Mouse (Mus musculus) kidney, postnatal 0 days (tissue): ENCODE measurements at regions not wholly inside any gene's neighbourhood (a gene's known extent, or its start where the extent isn't known, plus 50 kb on each side); places are given as distances from the start of the nearest gene placed in this dataset.

Experiments
- ATAC-seq: fragments of 200-750 bp; cut with Nextera tagmentation; replicated peaks from 2 replicates; pipeline ENCODE4 v1.8.0; 2017; ENCODE audit warnings: low read depth, moderate number of reproducible peaks, moderate TSS enrichment, moderate library complexity; ENCODE audit not compliant: low FRiP score
- DNase-seq: peaks from one replicate; pipeline ENCODE4 v3.0.0-alpha.2; 2016; ENCODE audit warnings: low spot score
- H3K27ac ChIP-seq: fragments of 300-500 bp; sonication (generic); 2 replicates; pipeline ENCODE4 v1.5.1; 2014; ENCODE audit warnings: mild to moderate bottlenecking
- H3K27me3 ChIP-seq: fragments of 300-500 bp; sonication (generic); 2 replicates; pipeline ENCODE4 v1.6.1; 2014; ENCODE audit warnings: low read length, mixed read lengths; ENCODE audit not compliant: insufficient read depth
- H3K36me3 ChIP-seq: fragments of 300-500 bp; sonication (generic); 2 replicates; pipeline ENCODE4 v1.6.1; 2014; ENCODE audit warnings: low read length, mixed read lengths; ENCODE audit not compliant: insufficient read depth
- H3K4me1 ChIP-seq: fragments of 300-500 bp; sonication (generic); replicated peaks from 2 replicates; pipeline ENCODE4 v1.6.1; 2014; ENCODE audit warnings: antibody characterized with exemption, low read length, mixed read lengths; ENCODE audit not compliant: insufficient read depth
- H3K4me2 ChIP-seq: fragments of 300-500 bp; sonication (generic); 2 replicates; pipeline ENCODE4 v1.6.1; 2014; ENCODE audit warnings: mild to moderate bottlenecking, low read length, moderate library complexity, mixed read lengths
- H3K4me3 ChIP-seq: fragments of 300-500 bp; sonication (generic); replicated peaks from 2 replicates; pipeline ENCODE4 v1.5.1; 2014; ENCODE audit warnings: low read depth, low read length
- H3K9ac ChIP-seq: fragments of 300-500 bp; sonication (generic); 2 replicates; pipeline ENCODE4 v1.6.1; 2014; ENCODE audit warnings: low read depth, low read length
- H3K9me3 ChIP-seq: fragments of 300-500 bp; sonication (generic); replicated peaks from 2 replicates; pipeline ENCODE4 v1.6.1; 2016; ENCODE audit warnings: low read length, inconsistent platforms, mixed read lengths
- CTCF ChIP-seq: IDR thresholded peaks from 2 replicates; pipeline ENCODE4 v1.5.1; 2016; ENCODE audit warnings: antibody characterized with exemption, low read depth, mild to moderate bottlenecking, moderate library complexity
- WGBS: fragments of 180-500 bp; shearing (Covaris S2); extraction: QIAGEN DNeasy Blood & Tissue Kit; methylation state at CpG from one replicate; pipeline ENCODE4 v1.1.7; 2014; 5-methylcytosine and 5-hydroxymethylcytosine counted together

GRCm38 (mm10) chr1:90543801-90544795 lies 58.7 kb upstream of the Cops8 start:
- no peak for TF ChIP-seq CTCF
- ATAC-seq: no peak

DNA sequence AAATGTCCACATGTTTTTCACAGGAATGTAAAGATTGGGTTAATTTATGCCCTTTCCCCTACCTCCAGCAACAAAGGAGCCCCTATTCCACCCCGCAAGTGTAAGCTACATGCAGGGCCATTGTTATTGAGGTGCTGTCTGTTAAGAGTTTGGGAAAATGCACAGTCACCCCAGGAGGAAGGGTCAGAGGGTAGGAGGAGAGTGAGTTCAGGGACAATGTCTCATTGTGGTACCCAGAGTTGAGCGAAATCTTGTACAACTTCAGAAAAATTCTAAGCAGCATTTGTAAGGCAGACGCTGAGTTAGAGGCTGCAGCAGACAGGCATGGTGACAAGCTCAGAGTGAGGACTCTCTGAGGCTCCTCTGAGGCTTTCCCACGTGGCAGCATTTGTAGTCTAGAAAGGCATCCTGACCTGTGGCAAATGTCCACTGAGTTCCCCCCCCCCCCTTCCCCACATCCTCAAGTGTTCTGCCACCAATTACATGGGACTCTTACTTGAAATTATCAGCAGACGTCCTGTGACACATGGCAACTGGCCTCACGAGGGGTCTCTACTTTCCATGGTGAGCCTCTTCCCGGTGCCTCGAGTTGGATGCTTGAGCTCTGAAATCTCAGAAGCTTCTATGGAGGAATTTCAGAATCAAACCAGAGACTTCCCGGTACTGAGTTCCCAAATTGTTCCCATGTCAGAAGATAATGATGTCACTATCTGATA lies 57.8 kb upstream of the Cops8 start:
- Histone ChIP-seq H3K36me3 (no peaks in the 10 kb centered on the region), H3K4me1 (no peaks in the 10 kb centered on the region), H3K9ac (no peak overlapping the region), H3K27me3 (no peaks in the 10 kb centered on the region), H3K27ac (no peak overlapping the region), H3K4me3 (no peak overlapping the region), H3K4me2 (no peak overlapping the region), H3K9me3 (no peaks in the 10 kb centered on the region)
- no peak for TF ChIP-seq CTCF
- ATAC-seq (no peak), DNase-seq (no peak)
- 68% methylated on average over 9 of the region's 9 CpGs for WGBS

More at GRCm38 (mm10) chr1:90543801-90544795, 58.7 kb upstream of the Cops8 start:
- WGBS: 41% methylated on average over 19 of the region's 19 CpGs
- H3K9ac ChIP-seq: no peak overlapping the region
- H3K36me3 ChIP-seq: no peaks in the 10 kb centered on the region
- H3K9me3 ChIP-seq: no peaks in the 10 kb centered on the region
- H3K27me3 ChIP-seq: no peaks in the 10 kb centered on the region
- no peak for DNase-seq
- no peak overlapping the region for H3K4me3 ChIP-seq
- H3K4me2 ChIP-seq: no peak overlapping the region
- H3K4me1 ChIP-seq: no peaks in the 10 kb centered on the region
- H3K27ac ChIP-seq: no peak overlapping the region

DNA sequence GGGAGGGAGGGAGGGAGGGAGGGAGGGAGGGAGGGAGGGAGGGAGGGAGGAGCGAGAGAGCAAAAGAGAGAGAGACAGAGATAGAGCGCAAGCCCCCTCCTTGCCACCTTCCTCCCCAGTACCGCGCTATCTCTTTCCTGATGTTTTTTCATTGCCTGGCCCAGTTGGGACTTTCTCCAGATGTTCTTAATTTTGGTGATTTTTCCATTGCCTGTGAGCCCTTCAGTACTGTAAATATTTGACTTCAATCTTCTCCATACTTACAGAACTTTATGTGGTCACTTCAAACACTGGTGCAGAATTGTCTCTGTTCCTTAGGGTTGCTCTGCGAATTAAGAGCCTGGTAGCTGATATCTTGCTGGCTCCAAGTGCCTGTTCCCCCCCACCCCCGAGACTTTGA lies 50.1 kb upstream of the Cops8 start:
- ATAC-seq (no peak), DNase-seq (no peak)

More for the DNA sequence above, 50.1 kb upstream of the Cops8 start:
- WGBS: 85% methylated on average over 6 of the region's 6 CpGs
- Histone ChIP-seq H3K4me1 (no peaks in the 10 kb centered on the region), H3K9me3 (no peaks in the 10 kb centered on the region), H3K36me3 (no peaks in the 10 kb centered on the region), H3K4me3 (no peak overlapping the region), H3K4me2 (no peak overlapping the region), H3K27ac (no peak overlapping the region), H3K27me3 (no peaks in the 10 kb centered on the region), H3K9ac (no peak overlapping the region)
- TF ChIP-seq CTCF: no peak
